Mouse (Mus musculus): Measurements from ENCODE around the gene Fto. TPM values are rescaled to one million over a fixed set of nuclear protein-coding genes. Genes with fewer than 3 reads are reported as not detected.

Gene Fto
- total and polyA plus RNA-seq, 3 experiments: 12.2 to 50.1 (median 17.3) TPM

GRCm38 (mm10) chr8:91508284-91508683, 195.0 kb downstream of the Fto start:
- TF ChIP-seq CTCF (IDR thresholded peaks at IDR 0.05; ENCODE audit: low read depth, low read length): no peak
- TF ChIP-seq GATA1 (IDR thresholded peaks at IDR 0.05; ENCODE audit: borderline replicate concordance, low read length): no peak
- no peak for TF ChIP-seq TAL1 (conservative IDR thresholded peaks at IDR 0.05; ENCODE audit: low read depth, low read length)
- no peak for TF ChIP-seq GATA2 (IDR thresholded peaks at IDR 0.05; ENCODE audit: borderline replicate concordance, low read depth, low read length)
- no peak for TF ChIP-seq POLR2AphosphoS5 (IDR thresholded peaks at IDR 0.05; ENCODE audit: insufficient replicate concordance, low read depth, low read length)
- no peak for ATAC-seq (ENCODE audit: extremely low read depth, insufficient number of reproducible peaks, low FRiP score, poor library complexity, severe bottlenecking)
- H3K4me1 ChIP-seq (ENCODE audit: insufficient read depth, low read depth, low read length): no peaks in the 10 kb centered on the region

DNA sequence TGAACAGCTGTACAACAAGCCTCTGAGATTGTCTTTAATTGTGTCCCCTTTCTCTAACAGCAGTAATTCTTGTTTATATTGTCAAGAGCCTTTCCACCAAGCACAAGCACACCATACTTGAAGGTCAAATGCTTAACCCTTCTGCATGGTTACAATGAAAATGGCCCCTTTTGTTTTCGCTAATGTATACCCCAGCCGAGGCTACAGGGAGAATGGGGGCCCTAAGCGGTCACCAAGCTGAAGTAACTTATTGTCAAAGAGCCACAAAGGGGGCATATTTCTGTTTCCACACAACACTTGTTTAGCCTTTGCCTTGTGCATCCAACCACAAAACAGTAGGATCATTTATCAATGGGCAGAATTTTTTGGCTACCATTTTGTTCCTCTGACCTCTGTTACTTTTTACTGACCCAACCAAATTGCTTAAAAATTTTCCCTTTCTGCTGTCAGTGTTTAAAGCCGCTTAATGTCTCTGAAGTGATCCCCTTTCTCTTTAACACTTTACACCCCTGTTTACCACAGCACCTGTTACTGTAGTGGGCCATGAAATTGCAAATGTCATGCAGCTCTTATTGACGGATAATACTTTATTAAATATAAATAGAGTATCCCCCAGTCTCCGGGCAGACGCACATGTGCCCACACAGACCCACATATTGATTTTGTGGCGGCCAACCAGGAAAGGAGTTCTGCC, 196.0 kb downstream of the Fto start:
- Histone ChIP-seq H3K27me3 (ENCODE audit: insufficient read depth, low read length) (no peaks in the 10 kb centered on the region), H3K9me3 (replicated peaks) (no peaks in the 10 kb centered on the region), H3K4me3 (ENCODE audit: low read depth, low read length) (no peak overlapping the region), H3K4me1 (ENCODE audit: insufficient read depth, low read depth, low read length) (no peaks in the 10 kb centered on the region), H3K36me3 (replicated peaks) (peaks cover 41% of the 10 kb centered on the region)
- ATAC-seq (ENCODE audit: extremely low read depth, insufficient number of reproducible peaks, low FRiP score, poor library complexity, severe bottlenecking) (no peak), DNase-seq (ENCODE audit: low spot score) (no peak)
- TF ChIP-seq GATA1 (IDR thresholded peaks at IDR 0.05; ENCODE audit: borderline replicate concordance, low read length) (no peak), POLR2AphosphoS5 (IDR thresholded peaks at IDR 0.05; ENCODE audit: insufficient replicate concordance, low read depth, low read length) (no peak), TAL1 (conservative IDR thresholded peaks at IDR 0.05; ENCODE audit: low read depth, low read length) (no peak), GATA2 (IDR thresholded peaks at IDR 0.05; ENCODE audit: borderline replicate concordance, low read depth, low read length) (no peak), CTCF (IDR thresholded peaks at IDR 0.05; ENCODE audit: low read depth, low read length) (no peak)

More at GRCm38 (mm10) chr8:91508284-91508683, 195.0 kb downstream of the Fto start:
- no peaks in the 10 kb centered on the region for H3K27me3 ChIP-seq (ENCODE audit: insufficient read depth, low read length)
- no peak for DNase-seq (ENCODE audit: low spot score)
- H3K36me3 ChIP-seq (replicated peaks): peaks cover 42% of the 10 kb centered on the region
- H3K4me3 ChIP-seq (ENCODE audit: low read depth, low read length): no peak overlapping the region
- H3K9me3 ChIP-seq (replicated peaks): no peaks in the 10 kb centered on the region

DNA sequence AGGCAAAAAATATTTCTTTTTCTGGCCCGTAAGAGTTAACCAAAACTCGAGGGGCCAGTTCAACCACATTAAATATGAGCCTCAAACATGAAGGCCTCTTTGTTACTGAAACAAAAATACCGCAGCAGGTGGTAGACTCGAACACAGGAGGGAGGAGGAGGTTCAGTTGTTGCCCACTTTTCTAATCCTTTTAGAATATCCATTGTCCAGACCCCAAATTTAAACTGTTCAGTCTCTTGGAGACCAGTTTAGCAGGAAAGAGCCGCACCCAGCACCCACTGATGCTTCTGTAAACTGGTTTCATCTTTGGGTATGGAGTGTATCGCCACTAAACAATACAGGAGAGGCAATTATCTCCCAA, 196.6 kb downstream of the Fto start:
- Histone ChIP-seq H3K36me3 (replicated peaks) (peaks cover 40% of the 10 kb centered on the region), H3K9me3 (replicated peaks) (no peaks in the 10 kb centered on the region), H3K4me1 (ENCODE audit: insufficient read depth, low read depth, low read length) (no peaks in the 10 kb centered on the region), H3K27me3 (ENCODE audit: insufficient read depth, low read length) (no peaks in the 10 kb centered on the region), H3K4me3 (ENCODE audit: low read depth, low read length) (no peak overlapping the region)
- ATAC-seq (ENCODE audit: extremely low read depth, insufficient number of reproducible peaks, low FRiP score, poor library complexity, severe bottlenecking) (no peak), DNase-seq (ENCODE audit: low spot score) (no peak)
- TF ChIP-seq GATA1 (IDR thresholded peaks at IDR 0.05; ENCODE audit: borderline replicate concordance, low read length): no peak
- no peak for TF ChIP-seq TAL1 (conservative IDR thresholded peaks at IDR 0.05; ENCODE audit: low read depth, low read length)
- TF ChIP-seq CTCF (IDR thresholded peaks at IDR 0.05; ENCODE audit: low read depth, low read length): no peak
- TF ChIP-seq GATA2 (IDR thresholded peaks at IDR 0.05; ENCODE audit: borderline replicate concordance, low read depth, low read length): no peak
- TF ChIP-seq POLR2AphosphoS5 (IDR thresholded peaks at IDR 0.05; ENCODE audit: insufficient replicate concordance, low read depth, low read length): no peak

GRCm38 (mm10) chr8:91510716-91511115, 197.4 kb downstream of the Fto start:
- no peak for ATAC-seq (ENCODE audit: extremely low read depth, insufficient number of reproducible peaks, low FRiP score, poor library complexity, severe bottlenecking)

GRCm38 (mm10) chr8:91511943-91512342, 198.6 kb downstream of the Fto start:
- Histone ChIP-seq H3K27me3 (ENCODE audit: insufficient read depth, low read length) (no peaks in the 10 kb centered on the region), H3K9me3 (replicated peaks) (no peaks in the 10 kb centered on the region), H3K36me3 (replicated peaks) (peaks cover 44% of the 10 kb centered on the region), H3K4me1 (ENCODE audit: insufficient read depth, low read depth, low read length) (no peaks in the 10 kb centered on the region), H3K4me3 (ENCODE audit: low read depth, low read length) (no peak overlapping the region)
- DNase-seq (ENCODE audit: low spot score): no peak
- TF ChIP-seq POLR2AphosphoS5 (IDR thresholded peaks at IDR 0.05; ENCODE audit: insufficient replicate concordance, low read depth, low read length) (no peak), GATA2 (IDR thresholded peaks at IDR 0.05; ENCODE audit: borderline replicate concordance, low read depth, low read length) (no peak), GATA1 (IDR thresholded peaks at IDR 0.05; ENCODE audit: borderline replicate concordance, low read length) (no peak), TAL1 (conservative IDR thresholded peaks at IDR 0.05; ENCODE audit: low read depth, low read length) (no peak), CTCF (IDR thresholded peaks at IDR 0.05; ENCODE audit: low read depth, low read length) (no peak)
- ATAC-seq (ENCODE audit: extremely low read depth, insufficient number of reproducible peaks, low FRiP score, poor library complexity, severe bottlenecking): no peak

More at GRCm38 (mm10) chr8:91510716-91511115, 197.4 kb downstream of the Fto start:
- no peak for DNase-seq (ENCODE audit: low spot score)
- TF ChIP-seq TAL1 (conservative IDR thresholded peaks at IDR 0.05; ENCODE audit: low read depth, low read length) (no peak), CTCF (IDR thresholded peaks at IDR 0.05; ENCODE audit: low read depth, low read length) (no peak), GATA2 (IDR thresholded peaks at IDR 0.05; ENCODE audit: borderline replicate concordance, low read depth, low read length) (no peak), POLR2AphosphoS5 (IDR thresholded peaks at IDR 0.05; ENCODE audit: insufficient replicate concordance, low read depth, low read length) (no peak), GATA1 (IDR thresholded peaks at IDR 0.05; ENCODE audit: borderline replicate concordance, low read length) (no peak)
- Histone ChIP-seq H3K27me3 (ENCODE audit: insufficient read depth, low read length) (no peaks in the 10 kb centered on the region), H3K36me3 (replicated peaks) (peaks cover 39% of the 10 kb centered on the region), H3K9me3 (replicated peaks) (no peaks in the 10 kb centered on the region), H3K4me1 (ENCODE audit: insufficient read depth, low read depth, low read length) (no peaks in the 10 kb centered on the region), H3K4me3 (ENCODE audit: low read depth, low read length) (no peak overlapping the region)

- Histone ChIP-seq H3K4me1 (ENCODE audit: insufficient read depth, low read depth, low read length) (no peaks in the 10 kb centered on the region), H3K36me3 (replicated peaks) (peaks cover 43% of the 10 kb centered on the region), H3K9me3 (replicated peaks) (no peaks in the 10 kb centered on the region), H3K27me3 (ENCODE audit: insufficient read depth, low read length) (no peaks in the 10 kb centered on the region), H3K4me3 (ENCODE audit: low read depth, low read length) (no peak overlapping the region)
- DNase-seq (ENCODE audit: low spot score) (no peak), ATAC-seq (ENCODE audit: extremely low read depth, insufficient number of reproducible peaks, low FRiP score, poor library complexity, severe bottlenecking) (no peak)
- TF ChIP-seq POLR2AphosphoS5 (IDR thresholded peaks at IDR 0.05; ENCODE audit: insufficient replicate concordance, low read depth, low read length) (no peak), GATA1 (IDR thresholded peaks at IDR 0.05; ENCODE audit: borderline replicate concordance, low read length) (no peak), TAL1 (conservative IDR thresholded peaks at IDR 0.05; ENCODE audit: low read depth, low read length) (no peak), GATA2 (IDR thresholded peaks at IDR 0.05; ENCODE audit: borderline replicate concordance, low read depth, low read length) (no peak), CTCF (IDR thresholded peaks at IDR 0.05; ENCODE audit: low read depth, low read length) (no peak)
Observed at GRCm38 (mm10) chr8:91514752-91515478, 201.6 kb downstream of the Fto start.

Data from G1E (cell line).